Mouse (Mus musculus): ENCODE results near the gene Rgs6.
A peak's percentile ranks its signal among the peaks of the same experiment; 100 is the strongest.

DNA sequence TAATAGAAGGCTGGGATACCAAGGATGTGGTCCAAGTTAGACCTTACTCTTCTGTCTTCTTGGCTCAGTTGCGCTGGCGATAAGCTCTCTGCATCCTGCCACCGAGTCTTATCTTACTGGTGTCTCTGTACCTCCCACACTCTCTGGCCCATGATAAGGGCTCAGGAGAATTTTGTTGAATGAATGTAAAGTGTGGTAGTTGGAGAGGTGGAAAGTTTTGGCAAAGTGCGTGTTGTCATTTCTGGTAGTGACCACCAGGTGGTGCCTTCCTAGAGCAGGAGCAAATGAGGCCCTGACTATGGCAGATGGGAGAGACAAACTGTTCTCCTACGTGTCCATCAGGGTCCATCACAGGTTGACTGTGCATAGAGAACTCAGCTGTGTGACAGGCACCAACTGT, 112.7 kb downstream of the Rgs6 start:
- TF ChIP-seq CTCF (IDR thresholded peaks at IDR 0.05; ENCODE audit: low read depth) = peak; percentile 87
- TF ChIP-seq EP300 (IDR thresholded peaks at IDR 0.05; ENCODE audit: low read depth) = peak; percentile 72

Measured in liver, embryonic 14.5 days (tissue).